ENCODE assay signal across 9 mouse cellular contexts in the genomic region with DNA sequence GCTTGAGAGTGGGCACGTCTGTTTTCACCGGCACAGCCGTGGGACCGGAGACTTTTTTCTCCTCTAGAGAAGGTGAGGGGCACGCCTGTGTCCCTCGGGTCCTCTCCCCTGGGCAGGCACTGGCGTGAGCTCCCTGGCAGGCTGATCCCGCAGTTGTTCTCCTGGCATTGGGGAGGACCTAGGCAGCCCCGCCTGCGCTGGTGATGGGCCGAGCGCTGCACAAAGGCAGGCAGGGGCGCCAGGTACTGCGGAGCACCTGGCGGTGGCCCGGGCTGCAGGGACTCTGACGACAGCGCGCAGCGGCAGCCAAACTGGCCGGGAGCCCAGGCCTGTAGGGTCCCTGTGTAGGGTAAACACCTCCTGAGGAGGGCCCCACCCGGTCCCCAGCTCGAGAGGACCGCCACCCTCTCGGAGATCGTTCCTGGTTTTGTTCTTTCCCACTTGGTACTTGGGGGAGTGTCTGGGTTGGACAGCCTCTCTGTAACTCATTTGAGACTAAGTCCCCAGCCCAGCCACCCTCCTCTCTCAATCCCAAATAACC. TPM values are rescaled to one million over a fixed set of nuclear protein-coding genes. Genes with fewer than 3 reads are reported as not detected.
DNase-seq lines count a peak whose midpoint lies in the region; ATAC-seq lines count a peak whose summit lies in the region.
"Had no signal": no experiment of that assay in that cellular context is flagged by ENCODE, and none has a peak within 500 bp of the region (broad histone marks: within the 10 kb centered on the region; RNA-seq: fewer than 3 reads in every experiment).

No protein-coding gene starts in this region.

- H3K4me3 ChIP-seq in forebrain, embryonic 14.5 days (ENCODE audit: low read depth, low read length) = peak overlapping the region; percentile 55
- peak overlapping the region; percentile 73 for H3K4me3 ChIP-seq in limb, embryonic 11.5 days (ENCODE audit: low read depth, low read length)
- H3K4me3 ChIP-seq in midbrain, embryonic 15.5 days = peak overlapping the region; percentile 58

- H3K4me1 ChIP-seq in forebrain, embryonic 14.5 days (ENCODE audit: control insufficient read depth, insufficient read depth, low read length) = peaks cover 4% of the 10 kb centered on the region; the same call in 1 of the 2 replicates
- H3K4me1 ChIP-seq in limb, embryonic 11.5 days (ENCODE audit: control insufficient read depth, insufficient read depth, low read length) = no peaks in the 10 kb centered on the region; the same call in 1 of the 2 replicates
- peaks cover 14% of the 10 kb centered on the region for H3K4me1 ChIP-seq in midbrain, embryonic 15.5 days

- H3K27me3 ChIP-seq in forebrain, embryonic 14.5 days (replicated peaks; ENCODE audit: control insufficient read depth, insufficient read depth, low read length) = no peaks in the 10 kb centered on the region
- H3K27me3 ChIP-seq in limb, embryonic 11.5 days (ENCODE audit: control insufficient read depth, insufficient read depth, low read length) = no peaks in the 10 kb centered on the region
- H3K27me3 ChIP-seq in midbrain, embryonic 15.5 days (replicated peaks) = 0 out of 2 replicates have a peak, but pooled peaks cover 11% of the 10 kb centered on the region

- no peaks in the 10 kb centered on the region for H3K36me3 ChIP-seq in forebrain, embryonic 14.5 days (ENCODE audit: control insufficient read depth, insufficient read depth, low read length)
- H3K36me3 ChIP-seq in limb, embryonic 11.5 days (ENCODE audit: control insufficient read depth, insufficient read depth, low read length) = no peaks in the 10 kb centered on the region
- H3K36me3 ChIP-seq in midbrain, embryonic 15.5 days (replicated peaks) = no peaks in the 10 kb centered on the region
- H3K36me3 ChIP-seq: G1E had no signal

- under 1% methylated on average over 26 of the region's 26 CpGs for WGBS in forebrain, embryonic 14.5 days
- WGBS in limb, embryonic 11.5 days = 0% methylated on average over 26 of the region's 26 CpGs
- WGBS in midbrain, embryonic 15.5 days = under 1% methylated on average over 26 of the region's 26 CpGs

- peak overlapping the region; percentile 99 for H3K4me2 ChIP-seq in forebrain, embryonic 14.5 days (ENCODE audit: low read length)
- H3K4me2 ChIP-seq in limb, embryonic 11.5 days (ENCODE audit: low read depth, severe bottlenecking) = peak overlapping the region; percentile 100
- peak overlapping the region; percentile 100 for H3K4me2 ChIP-seq in midbrain, embryonic 15.5 days

- peak overlapping the region; percentile 5; the same call in 1 of the 2 replicates for H3K27ac ChIP-seq in forebrain, embryonic 14.5 days (ENCODE audit: low read depth, low read length)
- peak overlapping the region; percentile 70; the same call in 1 of the 2 replicates for H3K27ac ChIP-seq in limb, embryonic 11.5 days (replicated peaks; ENCODE audit: low read depth, low read length)
- peak overlapping the region; percentile 71 for H3K27ac ChIP-seq in midbrain, embryonic 15.5 days

- peak; percentile 18 for DNase-seq in layer of hippocampus, adult 11-12 months (ENCODE audit: low spot score)
- no peak for DNase-seq in layer of hippocampus, adult 9-10 months (ENCODE audit: low spot score)
- DNase-seq in adrenal gland, postnatal 14 days = peak; percentile 38
- peak; percentile 29 for DNase-seq in forebrain, embryonic 14.5 days (ENCODE audit: low spot score)
- DNase-seq in heart, postnatal 4 days = peak; percentile 67
- peak; percentile 62 for DNase-seq in limb, embryonic 11.5 days (ENCODE audit: low spot score)
- DNase-seq in testis, postnatal 14 days (ENCODE audit: low spot score) = peak; percentile 19

- peak; percentile 27; the same call in 1 of the 2 replicates for ATAC-seq in forebrain, embryonic 14.5 days
- ATAC-seq in limb, embryonic 11.5 days (ENCODE audit: insufficient number of reproducible peaks, low FRiP score, low TSS enrichment, low read depth) = peak; percentile 45
- ATAC-seq in midbrain, embryonic 15.5 days (replicated peaks) = peak; percentile 32

- H3K9ac ChIP-seq in forebrain, embryonic 14.5 days (ENCODE audit: low read length) = peak overlapping the region; percentile 59
- H3K9ac ChIP-seq in limb, embryonic 11.5 days (ENCODE audit: low read length) = peak overlapping the region; percentile 75
- H3K9ac ChIP-seq in midbrain, embryonic 15.5 days = peak overlapping the region; percentile 32

- no peaks in the 10 kb centered on the region for H3K9me3 ChIP-seq in forebrain, embryonic 14.5 days (replicated peaks; ENCODE audit: control insufficient read depth, low read length)
- no peaks in the 10 kb centered on the region for H3K9me3 ChIP-seq in limb, embryonic 11.5 days (ENCODE audit: control insufficient read depth, low read length)
- H3K9me3 ChIP-seq in midbrain, embryonic 15.5 days = no peaks in the 10 kb centered on the region
- H3K9me3 ChIP-seq: G1E had no signal

RNA-seq across cellular contexts. Expression of a gene that starts 0.9 kb away (rescaled TPM):
- 21.3 and 22.5 TPM in 2 replicates for total RNA-seq in adrenal gland, postnatal 14 days (2021)
- polyA plus RNA-seq in forebrain, embryonic 14.5 days (2014; fragmentation: Nextera tagmentation; extraction: Ambion mirVana) = 4.1 and 6.0 TPM in 2 replicates
- total RNA-seq in heart, postnatal 4 days (2021) = 10 to 100 TPM; 23.6 to 27.6 TPM
- 16.9 and 18.0 TPM in 2 replicates for polyA plus RNA-seq in limb, embryonic 11.5 days (2014; fragmentation: Nextera tagmentation; extraction: Ambion mirVana)
- polyA plus RNA-seq in midbrain, embryonic 15.5 days (2015; fragmentation: Nextera tagmentation; extraction: Ambion mirVana) = 5.3 and 6.1 TPM in 2 replicates

Comparison
In these comparisons a context has a peak if more than half of its experiments do, and no peak if none do; other contexts are left out.
1. H3K27ac ChIP-seq: peak in every context shown above with its lines; median percentile 71 in midbrain, embryonic 15.5 days; 70 in limb, embryonic 11.5 days; 5 in forebrain, embryonic 14.5 days.